Mouse (Mus musculus) right cerebral cortex, postnatal 14 days (tissue): ENCODE measurements around the gene D930048N14Rik.
"Not testable (repeated sequence)": the region's sequence is repeated elsewhere in the genome, so short reads cannot be mapped to it uniquely, and the experiment has no call there.

Source experiments
- DNase-seq: peaks from one replicate; pipeline ENCODE4 v3.0.0; 2022

Gene D930048N14Rik

GRCm38 (mm10) chr11:51654891-51655290 lies 4.1 kb downstream of the D930048N14Rik start:
- no peak for DNase-seq

- no peak for DNase-seq
These were observed 6.2 kb downstream of the D930048N14Rik start for GRCm38 (mm10) chr11:51656798-51657521.

- DNase-seq: no peak
These were observed 7.5 kb downstream of the D930048N14Rik start for GRCm38 (mm10) chr11:51658291-51658690.

- no peak for DNase-seq
These were observed 8.0 kb downstream of the D930048N14Rik start for GRCm38 (mm10) chr11:51658705-51659104.

- no peak for DNase-seq
These were observed 11.2 kb downstream of the D930048N14Rik start for GRCm38 (mm10) chr11:51661867-51662365.

- DNase-seq: no peak
These were observed 11.9 kb downstream of the D930048N14Rik start for GRCm38 (mm10) chr11:51662632-51663031.

- not testable (repeated sequence) for DNase-seq
These were observed 14.0 kb downstream of the D930048N14Rik start for GRCm38 (mm10) chr11:51664747-51665146.

GRCm38 (mm10) chr11:51670846-51671245 lies 20.1 kb downstream of the D930048N14Rik start:
- no peak for DNase-seq

- no peak for DNase-seq
These were observed 20.6 kb downstream of the D930048N14Rik start for GRCm38 (mm10) chr11:51671376-51671775.

GRCm38 (mm10) chr11:51673291-51673690 lies 22.5 kb downstream of the D930048N14Rik start:
- DNase-seq: no peak

GRCm38 (mm10) chr11:51675386-51675785 lies 24.6 kb downstream of the D930048N14Rik start:
- no peak for DNase-seq

- DNase-seq: no peak
These were observed 27.1 kb downstream of the D930048N14Rik start for GRCm38 (mm10) chr11:51677737-51678418.

GRCm38 (mm10) chr11:51679466-51679865 lies 28.7 kb downstream of the D930048N14Rik start:
- DNase-seq: no peak

GRCm38 (mm10) chr11:51681324-51681975 lies 30.7 kb downstream of the D930048N14Rik start:
- peak; percentile 91 for DNase-seq

- DNase-seq: no peak
These were observed 31.2 kb downstream of the D930048N14Rik start for GRCm38 (mm10) chr11:51681976-51682374.

- DNase-seq: peak; percentile 100
These were observed 37.9 kb downstream of the D930048N14Rik start, which contains the start of gene 0610009B22Rik for GRCm38 (mm10) chr11:51688330-51689328. TSS of gene 0610009B22Rik (minus strand) at chr11:51688874.

GRCm38 (mm10) chr11:51689343-51689742 lies 38.6 kb downstream of the D930048N14Rik start:
- DNase-seq: no peak

GRCm38 (mm10) chr11:51690597-51690996 lies 39.8 kb downstream of the D930048N14Rik start:
- DNase-seq: not testable (repeated sequence)

GRCm38 (mm10) chr11:51694984-51695383 lies 44.2 kb downstream of the D930048N14Rik start:
- DNase-seq: no peak

GRCm38 (mm10) chr11:51702831-51703230 lies 52.1 kb downstream of the D930048N14Rik start:
- DNase-seq: no peak

- DNase-seq: peak; percentile 13
These were observed 52.7 kb downstream of the D930048N14Rik start for GRCm38 (mm10) chr11:51703379-51703998.

- DNase-seq: no peak
These were observed 55.7 kb downstream of the D930048N14Rik start for GRCm38 (mm10) chr11:51706451-51706850.
